Mouse (Mus musculus): ENCODE measurements at regions not wholly inside any gene's neighbourhood (a gene's known extent, or its start where the extent isn't known, plus 50 kb on each side); places are given as distances from the start of the nearest gene placed in this dataset.

DNA sequence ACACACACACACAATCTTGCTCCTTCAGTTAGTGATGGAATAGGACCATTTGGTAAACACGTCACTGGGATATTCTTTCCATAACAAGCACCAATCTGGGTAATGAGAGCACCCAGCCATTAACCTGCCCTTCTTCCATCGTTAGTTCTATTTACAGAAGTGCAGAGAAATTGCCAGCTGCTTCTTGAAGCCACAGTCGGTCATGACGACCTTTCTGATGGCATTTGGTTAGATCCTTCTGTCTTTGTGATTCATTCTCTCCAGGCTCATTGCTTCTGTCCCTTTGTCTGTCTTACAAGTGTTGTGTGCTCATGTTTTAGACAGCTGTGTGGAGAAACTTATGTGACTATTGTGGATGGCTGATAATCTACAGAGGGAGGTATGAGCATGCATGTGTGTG, 197.9 kb upstream of the Nmur2 start:
- TF ChIP-seq CTCF (IDR thresholded peaks at IDR 0.05; ENCODE audit: borderline replicate concordance, extremely low read depth, insufficient read depth, insufficient read length) (no peak), POLR2A (IDR thresholded peaks at IDR 0.05; ENCODE audit: borderline replicate concordance, extremely low read depth, insufficient read depth, insufficient read length, poor library complexity, severe bottlenecking) (no peak)
- no peak for DNase-seq (ENCODE audit: low read depth)

GRCm38 (mm10) chr11:56224999-56225398, 184.2 kb upstream of the Nmur2 start:
- no peak for DNase-seq (ENCODE audit: low read depth)
- TF ChIP-seq CTCF (IDR thresholded peaks at IDR 0.05; ENCODE audit: borderline replicate concordance, extremely low read depth, insufficient read depth, insufficient read length), result no peak
- no peak for TF ChIP-seq POLR2A (IDR thresholded peaks at IDR 0.05; ENCODE audit: borderline replicate concordance, extremely low read depth, insufficient read depth, insufficient read length, poor library complexity, severe bottlenecking)

GRCm38 (mm10) chr11:56215706-56216105, 174.9 kb upstream of the Nmur2 start:
- TF ChIP-seq POLR2A (IDR thresholded peaks at IDR 0.05; ENCODE audit: borderline replicate concordance, extremely low read depth, insufficient read depth, insufficient read length, poor library complexity, severe bottlenecking), result no peak
- TF ChIP-seq CTCF (IDR thresholded peaks at IDR 0.05; ENCODE audit: borderline replicate concordance, extremely low read depth, insufficient read depth, insufficient read length), result no peak
- DNase-seq (ENCODE audit: low read depth), result no peak

DNA sequence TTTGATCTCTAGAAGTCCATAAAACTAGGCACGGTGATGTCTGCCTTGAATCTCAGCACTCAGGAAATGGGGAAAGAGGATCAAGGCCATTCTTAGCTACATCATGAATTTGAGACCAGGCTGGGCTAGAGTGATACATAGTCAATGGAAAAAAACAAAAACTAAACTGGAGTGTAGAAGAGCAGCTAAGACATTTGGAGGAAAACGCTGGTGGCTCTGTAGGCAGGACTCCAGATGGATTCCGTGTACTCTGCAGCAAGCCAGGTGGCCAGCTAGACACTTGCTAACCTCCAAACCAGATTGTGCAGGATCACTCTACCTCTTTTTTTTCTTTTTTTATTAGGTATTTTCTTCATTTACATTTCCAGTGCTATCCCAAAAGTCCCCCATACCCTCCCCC, 161.0 kb upstream of the Nmur2 start:
- DNase-seq (ENCODE audit: low read depth), result no peak
- TF ChIP-seq POLR2A (IDR thresholded peaks at IDR 0.05; ENCODE audit: borderline replicate concordance, extremely low read depth, insufficient read depth, insufficient read length, poor library complexity, severe bottlenecking), result no peak

GRCm38 (mm10) chr11:56195316-56195715, 154.5 kb upstream of the Nmur2 start:
- DNase-seq (ENCODE audit: low read depth), result no peak
- TF ChIP-seq CTCF (IDR thresholded peaks at IDR 0.05; ENCODE audit: borderline replicate concordance, extremely low read depth, insufficient read depth, insufficient read length) (no peak), POLR2A (IDR thresholded peaks at IDR 0.05; ENCODE audit: borderline replicate concordance, extremely low read depth, insufficient read depth, insufficient read length, poor library complexity, severe bottlenecking) (no peak)

GRCm38 (mm10) chr11:56193426-56193825, 152.6 kb upstream of the Nmur2 start:
- TF ChIP-seq POLR2A (IDR thresholded peaks at IDR 0.05; ENCODE audit: borderline replicate concordance, extremely low read depth, insufficient read depth, insufficient read length, poor library complexity, severe bottlenecking), result no peak
- no peak for TF ChIP-seq CTCF (IDR thresholded peaks at IDR 0.05; ENCODE audit: borderline replicate concordance, extremely low read depth, insufficient read depth, insufficient read length)
- no peak for DNase-seq (ENCODE audit: low read depth)

GRCm38 (mm10) chr11:56173895-56174294, 133.1 kb upstream of the Nmur2 start:
- DNase-seq (ENCODE audit: low read depth), result no peak
- TF ChIP-seq CTCF (IDR thresholded peaks at IDR 0.05; ENCODE audit: borderline replicate concordance, extremely low read depth, insufficient read depth, insufficient read length) (peak; percentile 5; the same call in 1 of the 2 replicates), POLR2A (IDR thresholded peaks at IDR 0.05; ENCODE audit: borderline replicate concordance, extremely low read depth, insufficient read depth, insufficient read length, poor library complexity, severe bottlenecking) (no peak)

DNA sequence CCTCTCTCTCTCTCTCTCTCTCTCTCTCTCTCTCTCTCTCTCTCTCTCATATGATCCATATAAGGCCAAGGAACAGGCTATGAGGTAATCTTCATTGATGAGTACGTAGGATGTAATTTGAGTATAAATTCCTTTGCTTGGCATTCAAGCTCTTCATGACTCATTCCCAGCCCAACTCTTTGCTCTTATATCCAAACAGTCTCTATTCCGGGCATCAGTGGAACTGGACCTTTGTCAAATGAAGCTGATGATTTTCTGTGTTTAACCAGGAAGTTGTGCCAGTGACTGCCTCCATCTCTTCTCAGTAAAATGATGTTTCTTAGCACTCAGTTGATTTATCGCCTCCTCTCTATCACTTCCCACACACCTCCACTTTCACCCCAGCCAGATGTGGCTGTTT, 132.4 kb upstream of the Nmur2 start:
- no peak for TF ChIP-seq CTCF (IDR thresholded peaks at IDR 0.05; ENCODE audit: borderline replicate concordance, extremely low read depth, insufficient read depth, insufficient read length)
- no peak for TF ChIP-seq POLR2A (IDR thresholded peaks at IDR 0.05; ENCODE audit: borderline replicate concordance, extremely low read depth, insufficient read depth, insufficient read length, poor library complexity, severe bottlenecking)
- DNase-seq (ENCODE audit: low read depth), result no peak

GRCm38 (mm10) chr11:56169576-56169975, 128.8 kb upstream of the Nmur2 start:
- peak; percentile 88 for DNase-seq (ENCODE audit: low read depth)
- no peak for TF ChIP-seq POLR2A (IDR thresholded peaks at IDR 0.05; ENCODE audit: borderline replicate concordance, extremely low read depth, insufficient read depth, insufficient read length, poor library complexity, severe bottlenecking)
- no peak for TF ChIP-seq CTCF (IDR thresholded peaks at IDR 0.05; ENCODE audit: borderline replicate concordance, extremely low read depth, insufficient read depth, insufficient read length)

DNA sequence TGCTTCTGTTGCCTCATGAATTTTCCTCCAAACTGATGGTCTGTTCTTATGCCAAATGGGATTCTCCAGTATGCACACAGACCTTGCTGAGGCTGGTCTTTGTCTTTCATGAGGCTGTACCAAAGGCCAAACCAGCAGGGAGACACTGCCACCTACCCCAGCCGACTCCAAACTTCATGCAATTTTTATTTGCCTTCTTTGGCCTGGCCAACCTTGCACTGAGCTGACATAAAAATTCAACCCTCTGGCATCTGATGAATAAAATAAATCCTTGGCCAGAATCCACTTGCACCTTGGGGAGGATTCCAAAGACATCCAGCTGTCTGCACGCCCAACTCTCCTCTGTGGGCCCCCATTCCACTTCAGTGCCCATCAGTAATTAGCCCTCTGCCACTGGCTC, 126.0 kb upstream of the Nmur2 start:
- TF ChIP-seq POLR2A (IDR thresholded peaks at IDR 0.05; ENCODE audit: borderline replicate concordance, extremely low read depth, insufficient read depth, insufficient read length, poor library complexity, severe bottlenecking) (no peak), CTCF (IDR thresholded peaks at IDR 0.05; ENCODE audit: borderline replicate concordance, extremely low read depth, insufficient read depth, insufficient read length) (no peak)
- DNase-seq (ENCODE audit: low read depth), result peak; percentile 64

- DNase-seq (ENCODE audit: low read depth), result peak; percentile 39
Observed at GRCm38 (mm10) chr11:56165759-56166158, 124.9 kb upstream of the Nmur2 start.

GRCm38 (mm10) chr11:56160286-56160685, 119.5 kb upstream of the Nmur2 start:
- DNase-seq (ENCODE audit: low read depth), result no peak
- TF ChIP-seq CTCF (IDR thresholded peaks at IDR 0.05; ENCODE audit: borderline replicate concordance, extremely low read depth, insufficient read depth, insufficient read length) (no peak), POLR2A (IDR thresholded peaks at IDR 0.05; ENCODE audit: borderline replicate concordance, extremely low read depth, insufficient read depth, insufficient read length, poor library complexity, severe bottlenecking) (no peak)

More at GRCm38 (mm10) chr11:56165759-56166158, 124.9 kb upstream of the Nmur2 start:
- no peak for TF ChIP-seq CTCF (IDR thresholded peaks at IDR 0.05; ENCODE audit: borderline replicate concordance, extremely low read depth, insufficient read depth, insufficient read length)
- TF ChIP-seq POLR2A (IDR thresholded peaks at IDR 0.05; ENCODE audit: borderline replicate concordance, extremely low read depth, insufficient read depth, insufficient read length, poor library complexity, severe bottlenecking), result no peak
